Mouse (Mus musculus): ENCODE results near the gene Dnm3.

Dnm3 gene

GRCm38 (mm10) chr1:162108726-162109436 lies 369.0 kb downstream of the Dnm3 start:
- DNase-seq (ENCODE audit: low spot score), result no peak

- no peak for DNase-seq (ENCODE audit: low spot score)
Observed at GRCm38 (mm10) chr1:162108181-162108671, 369.6 kb downstream of the Dnm3 start.

GRCm38 (mm10) chr1:162107011-162107606 lies 370.7 kb downstream of the Dnm3 start:
- DNase-seq (ENCODE audit: low spot score), result no peak

GRCm38 (mm10) chr1:162100961-162101830 lies 376.6 kb downstream of the Dnm3 start:
- DNase-seq (ENCODE audit: low spot score), result no peak

GRCm38 (mm10) chr1:162100033-162100820 lies 377.6 kb downstream of the Dnm3 start:
- no peak for DNase-seq (ENCODE audit: low spot score)

GRCm38 (mm10) chr1:162099203-162099602 lies 378.6 kb downstream of the Dnm3 start:
- no peak for DNase-seq (ENCODE audit: low spot score)

- no peak for DNase-seq (ENCODE audit: low spot score)
Observed at GRCm38 (mm10) chr1:162094523-162095272, 383.1 kb downstream of the Dnm3 start.

- peak; percentile 14 for DNase-seq (ENCODE audit: low spot score)
Observed at GRCm38 (mm10) chr1:162093806-162094522, 383.9 kb downstream of the Dnm3 start.

- DNase-seq (ENCODE audit: low spot score), result peak; percentile 21
Observed at GRCm38 (mm10) chr1:162092899-162093659, 384.8 kb downstream of the Dnm3 start.

- no peak for DNase-seq (ENCODE audit: low spot score)
Observed at GRCm38 (mm10) chr1:162092401-162092800, 385.4 kb downstream of the Dnm3 start.

- no peak for DNase-seq (ENCODE audit: low spot score)
Observed at GRCm38 (mm10) chr1:162083886-162084478, 393.9 kb downstream of the Dnm3 start.

- DNase-seq (ENCODE audit: low spot score), result no peak
Observed at GRCm38 (mm10) chr1:162083354-162083753, 394.5 kb downstream of the Dnm3 start.

- DNase-seq (ENCODE audit: low spot score), result no peak
Observed at GRCm38 (mm10) chr1:162082711-162083110, 395.1 kb downstream of the Dnm3 start.

GRCm38 (mm10) chr1:162081693-162082372 lies 396.0 kb downstream of the Dnm3 start:
- peak; percentile 43 for DNase-seq (ENCODE audit: low spot score)

GRCm38 (mm10) chr1:162079989-162080388 lies 397.8 kb downstream of the Dnm3 start:
- DNase-seq (ENCODE audit: low spot score), result no peak

- no peak for DNase-seq (ENCODE audit: low spot score)
Observed at GRCm38 (mm10) chr1:162077454-162077853, 400.4 kb downstream of the Dnm3 start.

- no peak for DNase-seq (ENCODE audit: low spot score)
Observed at GRCm38 (mm10) chr1:162076581-162077001, 401.2 kb downstream of the Dnm3 start.

- no peak for DNase-seq (ENCODE audit: low spot score)
Observed at GRCm38 (mm10) chr1:162075831-162076230, 402.0 kb downstream of the Dnm3 start.

- no peak for DNase-seq (ENCODE audit: low spot score)
Observed at GRCm38 (mm10) chr1:162075416-162075815, 402.4 kb downstream of the Dnm3 start.

Data from lung, postnatal 25 days (tissue).